Mouse (Mus musculus) embryonic facial prominence, embryonic 13.5 days (tissue): ENCODE measurements around the gene Smco2. TPM values are rescaled to one million over a fixed set of nuclear protein-coding genes. Genes with fewer than 3 reads are reported as not detected.
A peak's percentile ranks its signal among the peaks of the same experiment; 100 is the strongest.

Experiments
- ATAC-seq: fragments of 200-750 bp; cut with Nextera tagmentation; 2 replicates; pipeline ENCODE4 v1.8.0; 2017; ENCODE audit warnings: low read depth; ENCODE audit not compliant: insufficient number of reproducible peaks, insufficient read depth, low FRiP score, low TSS enrichment
- H3K27ac ChIP-seq: fragments of 300-500 bp; sonication (generic); 2 replicates; pipeline ENCODE4 v1.5.1; 2015; ENCODE audit warnings: moderate library complexity, mild to moderate bottlenecking, inconsistent platforms
- H3K27me3 ChIP-seq: fragments of 300-500 bp; sonication (generic); 2 replicates; pipeline ENCODE4 v1.6.1; 2015; ENCODE audit warnings: mild to moderate bottlenecking, inconsistent platforms
- H3K36me3 ChIP-seq: fragments of 300-500 bp; sonication (generic); 2 replicates; pipeline ENCODE4 v1.6.1; 2015; ENCODE audit warnings: mild to moderate bottlenecking, inconsistent platforms
- H3K4me1 ChIP-seq: fragments of 300-500 bp; sonication (generic); 2 replicates; pipeline ENCODE4 v1.6.1; 2015; ENCODE audit warnings: inconsistent platforms
- H3K4me2 ChIP-seq: fragments of 300-500 bp; sonication (generic); 2 replicates; pipeline ENCODE4 v1.6.1; 2015; ENCODE audit warnings: moderate library complexity, mild to moderate bottlenecking, inconsistent platforms
- H3K4me3 ChIP-seq: fragments of 300-500 bp; sonication (generic); 2 replicates; pipeline ENCODE4 v1.5.1; 2015; ENCODE audit warnings: mild to moderate bottlenecking, inconsistent platforms
- H3K9ac ChIP-seq: fragments of 300-500 bp; sonication (generic); 2 replicates; pipeline ENCODE4 v1.6.1; 2015; ENCODE audit warnings: mild to moderate bottlenecking, inconsistent platforms
- H3K9me3 ChIP-seq: fragments of 300-500 bp; sonication (generic); 2 replicates; pipeline ENCODE4 v1.6.1; 2016; ENCODE audit warnings: inconsistent platforms
- WGBS: fragments of 180-500 bp; shearing (Covaris S2); methylation state at CpG from one replicate; pipeline ENCODE4 v1.1.7; 2015; ENCODE audit warnings: mixed read lengths; 5-methylcytosine and 5-hydroxymethylcytosine counted together
- polyA plus RNA-seq: library from polyadenylated mRNA; unstranded; fragments of >200 nt; fragmentation: Nextera tagmentation; extraction: Ambion mirVana; gene quantifications from 2 replicates; pipeline ENCODE4 v1.2.1, GENCODE M21; 2015

Smco2 gene
- polyA plus RNA-seq, 1 experiment from 2014 or later = not detected

DNA sequence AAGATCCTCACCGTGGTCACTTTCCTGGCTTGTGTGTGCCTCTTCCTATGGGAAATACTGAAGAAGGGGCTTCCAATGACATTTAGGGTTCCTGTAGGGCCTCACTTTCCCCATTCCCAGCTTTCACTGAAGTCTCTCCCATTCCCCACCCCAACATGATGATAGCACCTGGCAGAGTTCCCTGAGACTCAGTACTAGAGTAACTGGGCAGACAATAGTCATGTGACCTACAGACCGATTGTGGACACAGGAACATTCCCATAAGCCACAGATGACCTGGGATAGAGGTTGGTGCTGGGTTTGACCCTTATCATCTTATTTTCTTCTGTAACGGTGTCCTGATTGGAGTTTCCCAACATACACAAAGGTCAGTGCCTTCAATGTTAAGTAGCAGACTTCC, 34.3 kb downstream of the Smco2 start:
- H3K27ac ChIP-seq = no peak overlapping the region
- peaks cover 27% of the 10 kb centered on the region for H3K4me1 ChIP-seq
- no peak overlapping the region for H3K4me2 ChIP-seq
- H3K36me3 ChIP-seq = no peaks in the 10 kb centered on the region
- no peak for ATAC-seq
- H3K9ac ChIP-seq = no peak overlapping the region
- no peaks in the 10 kb centered on the region for H3K9me3 ChIP-seq
- no peak overlapping the region for H3K4me3 ChIP-seq
- H3K27me3 ChIP-seq = no peaks in the 10 kb centered on the region
- WGBS = 89% methylated on average over 3 of the region's 3 CpGs

DNA sequence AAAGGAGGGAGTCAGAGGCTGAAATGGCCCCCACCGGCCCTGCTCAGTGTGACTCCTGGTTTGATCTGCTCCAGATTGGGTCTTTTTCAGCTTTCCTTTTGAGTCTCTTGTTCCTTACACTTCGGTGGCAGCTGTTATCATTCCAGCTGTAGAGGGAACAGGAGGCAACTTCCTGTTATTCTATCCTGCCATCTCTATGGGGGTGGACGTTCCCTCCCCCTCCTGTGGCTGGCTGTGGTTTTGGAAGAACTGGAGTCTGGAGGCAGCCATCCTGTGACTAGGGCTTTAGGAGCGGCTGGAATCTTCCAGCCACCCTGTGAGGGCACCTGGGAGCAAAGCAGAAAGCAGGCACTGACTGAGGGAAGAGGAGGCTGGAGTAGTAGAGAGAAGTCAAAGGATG, 34.9 kb downstream of the Smco2 start:
- H3K27ac ChIP-seq = no peak overlapping the region; the same call in 1 of the 2 replicates

DNA sequence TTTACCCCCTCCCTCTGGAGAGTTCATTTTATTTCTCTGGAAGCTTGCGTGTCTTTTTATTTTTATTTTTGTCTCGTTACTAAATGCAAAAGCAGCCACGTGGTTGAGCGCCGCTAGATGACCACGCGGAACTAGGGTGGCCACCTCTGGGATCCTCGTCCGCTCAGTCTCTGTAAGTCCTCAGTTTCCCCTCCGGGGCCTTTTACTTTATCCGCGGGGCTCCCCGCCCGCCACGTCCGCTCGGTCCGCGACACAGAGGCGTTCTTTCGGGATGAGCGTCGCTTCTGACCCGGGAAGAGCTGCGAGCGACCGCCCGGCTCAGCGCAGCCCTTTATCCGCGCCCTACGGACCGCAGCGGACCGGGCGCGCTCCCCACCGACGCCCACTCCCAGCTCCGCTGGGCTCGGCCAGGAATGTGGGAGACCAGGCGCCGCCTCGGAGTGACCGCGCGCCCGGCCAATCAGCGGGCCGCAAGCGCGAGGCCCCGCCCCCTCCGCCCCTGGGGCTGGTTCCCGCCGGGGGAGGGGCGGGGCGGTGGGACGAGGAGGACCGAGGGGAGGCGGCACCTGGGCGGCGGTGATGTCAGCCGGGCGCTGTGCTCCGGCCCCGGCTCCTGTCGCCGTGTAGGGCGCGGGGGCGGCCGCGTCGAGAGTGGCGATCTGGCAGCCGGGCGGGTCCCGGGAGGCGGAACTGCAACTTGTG, 38.2 kb downstream of the Smco2 start, which contains the start of gene Ppfibp1:
Gene Ppfibp1 (plus strand): TSS at position 530 of the 702 bp plus-strand sequence.
- Histone ChIP-seq H3K9me3 (no peaks in the 10 kb centered on the region), H3K36me3 (no peaks in the 10 kb centered on the region), H3K4me2 (peak within 1 kb of the TSS; percentile 77), H3K9ac (peak within 1 kb of the TSS; percentile 89), H3K4me3 (peak within 1 kb of the TSS; percentile 83), H3K27me3 (no peaks in the 10 kb centered on the region), H3K4me1 (peaks cover 53% of the 10 kb centered on the region), H3K27ac (peak within 1 kb of the TSS; percentile 74)
- ATAC-seq = peak; percentile 90
- WGBS = under 1% methylated on average over 80 of the region's 80 CpGs

More for the DNA sequence above, 34.9 kb downstream of the Smco2 start:
- Histone ChIP-seq H3K36me3 (no peaks in the 10 kb centered on the region), H3K9me3 (no peaks in the 10 kb centered on the region), H3K4me3 (no peak overlapping the region), H3K4me1 (peaks cover 32% of the 10 kb centered on the region), H3K9ac (no peak overlapping the region), H3K4me2 (no peak overlapping the region), H3K27me3 (no peaks in the 10 kb centered on the region)
- ATAC-seq = no peak
- WGBS = 19% methylated on average over 4 of the region's 4 CpGs

DNA sequence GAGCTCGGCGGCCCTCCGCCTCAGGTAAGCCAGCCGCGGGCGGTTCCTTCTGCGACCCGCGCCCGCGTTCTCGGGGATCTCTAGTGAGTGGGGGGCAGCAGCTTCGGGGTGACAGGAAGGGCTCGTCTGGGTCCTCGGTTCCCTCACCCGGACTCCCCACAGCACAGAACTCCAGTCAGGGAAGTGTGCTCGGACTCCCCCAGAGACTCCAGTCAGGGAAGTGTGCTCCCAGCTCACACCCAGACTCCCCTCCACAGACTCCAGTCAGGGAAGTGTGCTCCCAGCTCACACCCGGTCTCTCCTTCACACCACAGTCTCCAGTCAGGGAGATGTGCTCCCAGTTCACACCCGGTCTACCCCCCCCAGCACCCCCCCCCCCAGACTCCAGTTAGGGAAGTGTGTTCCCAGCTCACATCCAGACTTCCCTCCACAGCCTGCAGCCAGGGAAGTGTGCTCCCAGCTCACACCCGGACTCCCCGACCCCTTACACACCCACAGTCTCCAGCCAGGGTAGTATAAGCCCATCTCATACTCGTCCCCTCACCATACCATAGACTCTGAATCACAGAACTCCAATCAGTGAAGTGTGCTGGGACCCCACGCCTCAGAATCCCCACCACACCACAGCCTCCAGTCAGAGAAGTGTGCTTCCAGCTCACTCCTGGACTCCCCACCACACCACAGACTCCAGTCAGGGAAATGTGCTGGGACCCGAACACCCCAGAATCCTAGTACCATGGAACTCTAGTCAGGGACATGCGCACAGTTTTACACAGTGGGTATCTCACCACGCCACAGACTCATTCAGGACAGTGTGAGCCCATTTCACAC, 39.0 kb downstream of the Smco2 start:
- peaks cover 59% of the 10 kb centered on the region for H3K4me1 ChIP-seq
- 7% methylated on average over 26 of the region's 26 CpGs for WGBS
- H3K27me3 ChIP-seq = no peaks in the 10 kb centered on the region
- H3K9ac ChIP-seq = peak overlapping the region; percentile 89
- peak overlapping the region; percentile 77 for H3K4me2 ChIP-seq
- H3K9me3 ChIP-seq = no peaks in the 10 kb centered on the region
- peak overlapping the region; percentile 74 for H3K27ac ChIP-seq
- no peaks in the 10 kb centered on the region for H3K36me3 ChIP-seq
- peak; percentile 69 for ATAC-seq
- H3K4me3 ChIP-seq = peak overlapping the region; percentile 83

DNA sequence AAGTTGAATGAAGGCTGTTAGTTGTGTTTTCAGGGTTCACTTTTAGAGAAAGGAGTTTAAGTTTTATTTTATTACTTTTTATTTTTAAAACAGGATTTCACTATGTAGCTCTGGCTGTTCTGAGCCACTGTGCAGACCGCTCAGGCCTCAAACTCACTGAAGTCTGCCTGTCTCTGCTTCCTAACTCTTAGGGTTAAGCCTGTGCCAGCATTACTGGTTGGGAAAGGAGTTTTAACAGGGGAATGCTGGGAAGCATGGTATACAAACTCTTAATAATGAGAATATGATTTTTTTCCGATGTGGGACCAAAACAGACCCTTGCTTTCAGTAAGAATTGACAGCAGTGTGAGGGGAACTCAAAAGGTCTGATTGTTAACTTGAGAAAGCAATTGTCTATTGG, 40.3 kb downstream of the Smco2 start:
- H3K4me1 ChIP-seq = peaks cover 60% of the 10 kb centered on the region
- WGBS = 46% methylated on average over 2 of the region's 2 CpGs

DNA sequence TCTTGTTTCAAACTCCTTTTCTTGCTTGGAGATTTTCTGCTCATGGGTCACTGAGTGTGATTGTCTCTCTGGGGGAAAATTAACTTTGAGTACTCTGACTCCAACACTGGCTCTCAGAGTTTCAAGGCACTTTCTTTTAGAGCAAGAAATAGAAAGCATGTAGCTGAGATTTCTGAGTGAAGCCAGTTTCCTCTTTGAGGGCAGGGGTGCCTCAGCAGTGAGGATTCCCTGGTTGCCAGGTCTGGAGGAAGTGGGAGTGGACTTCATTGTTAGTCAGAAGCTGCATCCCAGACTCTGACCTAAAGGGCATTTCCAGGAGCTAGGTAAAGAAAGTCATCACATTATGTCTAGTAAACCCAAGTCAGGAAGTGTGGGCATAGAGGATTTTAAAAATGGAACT, 40.7 kb downstream of the Smco2 start:
- H3K4me2 ChIP-seq = peak overlapping the region; percentile 77
- peak overlapping the region; percentile 83 for H3K4me3 ChIP-seq
- no peaks in the 10 kb centered on the region for H3K36me3 ChIP-seq
- peaks cover 59% of the 10 kb centered on the region for H3K4me1 ChIP-seq
- no peak for ATAC-seq
- peak overlapping the region; percentile 54 for H3K9ac ChIP-seq
- H3K9me3 ChIP-seq = no peaks in the 10 kb centered on the region
- H3K27ac ChIP-seq = peak overlapping the region; percentile 13; the same call in 1 of the 2 replicates
- no peaks in the 10 kb centered on the region for H3K27me3 ChIP-seq

More for the DNA sequence above, 40.3 kb downstream of the Smco2 start:
- peak overlapping the region; percentile 54 for H3K9ac ChIP-seq
- no peaks in the 10 kb centered on the region for H3K27me3 ChIP-seq
- no peak for ATAC-seq
- peak overlapping the region; percentile 83 for H3K4me3 ChIP-seq
- no peaks in the 10 kb centered on the region for H3K36me3 ChIP-seq
- no peaks in the 10 kb centered on the region for H3K9me3 ChIP-seq
- H3K27ac ChIP-seq = peak overlapping the region; percentile 13; the same call in 1 of the 2 replicates
- peak overlapping the region; percentile 77 for H3K4me2 ChIP-seq

DNA sequence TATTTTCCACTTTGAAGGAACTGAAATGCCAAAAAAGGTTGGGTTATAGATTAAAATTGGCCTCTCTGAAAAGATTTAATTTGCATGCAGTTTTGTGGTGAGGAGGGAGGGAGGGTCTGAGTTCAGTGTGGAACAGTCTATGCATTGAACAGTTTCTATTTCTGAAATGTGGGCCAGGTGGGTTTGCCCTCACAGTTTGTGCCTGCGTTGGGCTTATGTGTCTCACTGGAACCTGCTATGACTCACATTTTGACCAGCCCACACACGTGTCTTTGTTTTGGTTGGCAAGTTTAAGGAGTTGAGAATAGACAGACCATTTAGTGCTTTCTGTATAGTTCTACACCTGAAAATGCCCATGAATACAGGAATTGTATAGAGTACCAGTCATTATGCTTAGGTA, 44.0 kb downstream of the Smco2 start:
- 39% methylated on average over 2 of the region's 2 CpGs for WGBS

DNA sequence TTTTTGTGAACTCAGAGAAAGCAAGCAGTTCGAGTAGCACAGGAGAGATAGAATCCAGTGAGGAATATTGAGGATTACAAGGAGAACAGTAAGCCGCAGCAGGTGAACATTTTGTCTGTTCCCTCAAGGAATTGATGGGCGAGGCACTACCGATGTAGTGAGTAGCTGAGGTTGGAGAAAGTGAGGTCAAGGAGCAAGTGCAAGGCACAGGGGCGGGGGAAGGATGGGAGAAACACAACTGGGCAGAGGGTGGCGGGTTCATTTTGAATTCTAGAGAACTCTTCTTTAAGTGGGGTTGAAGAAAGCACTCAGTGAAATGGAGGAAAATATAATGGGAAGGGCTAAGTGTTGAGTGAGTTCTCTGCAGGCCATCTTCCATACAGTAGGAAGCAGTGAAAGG, 48.8 kb downstream of the Smco2 start:
- H3K36me3 ChIP-seq = no peaks in the 10 kb centered on the region
- H3K27ac ChIP-seq = no peak overlapping the region
- no peaks in the 10 kb centered on the region for H3K9me3 ChIP-seq
- peaks cover 25% of the 10 kb centered on the region for H3K4me1 ChIP-seq
- no peak for ATAC-seq
- no peak overlapping the region for H3K9ac ChIP-seq
- H3K4me2 ChIP-seq = no peak overlapping the region
- no peak overlapping the region for H3K4me3 ChIP-seq
- 83% methylated on average over 6 of the region's 6 CpGs for WGBS
- no peaks in the 10 kb centered on the region for H3K27me3 ChIP-seq

More for the DNA sequence above, 44.0 kb downstream of the Smco2 start:
- H3K27me3 ChIP-seq = no peaks in the 10 kb centered on the region
- no peak overlapping the region for H3K4me3 ChIP-seq
- H3K4me1 ChIP-seq = peaks cover 59% of the 10 kb centered on the region
- H3K36me3 ChIP-seq = no peaks in the 10 kb centered on the region
- H3K27ac ChIP-seq = peak overlapping the region; percentile 56
- H3K4me2 ChIP-seq = no peak overlapping the region; the same call in 1 of the 2 replicates
- no peaks in the 10 kb centered on the region for H3K9me3 ChIP-seq
- peak; percentile 72 for ATAC-seq
- H3K9ac ChIP-seq = no peak overlapping the region

DNA sequence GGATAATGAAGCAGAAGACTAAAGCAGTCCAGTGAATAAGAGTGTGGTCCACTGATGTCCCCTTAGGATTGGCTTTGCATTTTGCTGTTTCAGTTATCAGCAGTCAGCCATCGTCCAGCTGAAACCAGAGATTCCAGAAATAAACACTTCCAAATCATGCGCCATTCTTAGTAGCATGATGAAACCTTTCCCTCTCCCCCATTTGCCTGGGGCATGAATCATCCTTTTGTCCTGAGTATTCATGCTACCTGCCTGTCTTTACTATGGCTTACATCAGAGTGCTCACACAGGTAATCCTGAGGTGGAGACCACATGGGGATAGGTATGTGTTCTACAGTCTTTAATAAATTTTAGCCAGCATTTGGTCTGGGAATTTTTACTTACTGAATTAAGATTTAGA, 49.7 kb downstream of the Smco2 start:
- Histone ChIP-seq H3K36me3 (no peaks in the 10 kb centered on the region), H3K4me3 (no peak overlapping the region), H3K9ac (no peak overlapping the region), H3K27ac (no peak overlapping the region), H3K4me1 (peaks cover 16% of the 10 kb centered on the region), H3K9me3 (no peaks in the 10 kb centered on the region), H3K27me3 (no peaks in the 10 kb centered on the region), H3K4me2 (no peak overlapping the region)
- 75% methylated on average over 2 of the region's 2 CpGs for WGBS
- no peak for ATAC-seq

DNA sequence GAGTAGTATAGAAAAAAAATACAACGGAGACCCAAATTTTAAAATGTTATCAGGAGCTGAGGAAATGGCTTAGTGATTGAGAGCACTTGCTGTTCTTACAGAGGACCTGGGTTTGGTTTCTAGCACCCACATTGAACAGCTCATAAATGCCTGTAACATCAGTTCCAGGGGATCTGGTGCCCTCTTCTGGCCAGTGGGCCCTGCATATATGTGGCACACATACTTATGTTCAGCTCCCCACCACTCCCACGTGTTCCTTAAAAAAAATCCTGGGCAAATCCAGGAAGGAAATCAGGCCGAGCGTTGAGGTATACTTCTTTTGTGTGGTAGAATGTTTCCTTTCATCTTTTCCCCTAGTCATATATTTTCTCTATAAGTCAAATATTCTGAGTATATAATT, 52.0 kb downstream of the Smco2 start:
- Histone ChIP-seq H3K4me2 (no peak overlapping the region), H3K9ac (no peak overlapping the region), H3K36me3 (no peaks in the 10 kb centered on the region), H3K9me3 (no peaks in the 10 kb centered on the region), H3K4me3 (no peak overlapping the region), H3K27ac (no peak overlapping the region), H3K27me3 (no peaks in the 10 kb centered on the region), H3K4me1 (peaks cover 26% of the 10 kb centered on the region)
- ATAC-seq = no peak
- WGBS = 93% methylated on average over 4 of the region's 4 CpGs

DNA sequence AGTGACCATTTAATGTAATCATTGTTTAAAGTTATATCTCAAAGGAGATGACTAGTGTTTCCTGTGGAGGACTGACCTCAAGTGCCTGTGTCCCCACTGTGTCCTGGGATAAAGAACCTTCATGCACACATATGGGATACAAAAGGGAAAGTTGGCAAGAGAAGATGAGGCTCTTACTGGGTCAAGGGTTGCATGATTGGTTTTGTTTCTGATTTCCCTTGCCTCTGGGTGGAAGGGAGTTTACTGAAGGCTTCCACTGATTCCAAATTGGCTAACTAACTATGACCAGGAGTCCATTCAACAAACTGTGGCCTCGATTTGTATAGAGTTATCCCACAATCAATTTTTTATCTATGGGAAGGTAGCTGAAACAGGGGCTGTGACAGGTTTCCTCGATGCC, 53.7 kb downstream of the Smco2 start:
- H3K4me1 ChIP-seq = peaks cover 19% of the 10 kb centered on the region
- H3K27ac ChIP-seq = no peak overlapping the region
- H3K4me2 ChIP-seq = no peak overlapping the region
- no peak overlapping the region for H3K9ac ChIP-seq
- H3K9me3 ChIP-seq = no peaks in the 10 kb centered on the region
- no peak for ATAC-seq
- H3K4me3 ChIP-seq = no peak overlapping the region
- 82% methylated on average over 2 of the region's 2 CpGs for WGBS
- no peaks in the 10 kb centered on the region for H3K36me3 ChIP-seq
- no peaks in the 10 kb centered on the region for H3K27me3 ChIP-seq

DNA sequence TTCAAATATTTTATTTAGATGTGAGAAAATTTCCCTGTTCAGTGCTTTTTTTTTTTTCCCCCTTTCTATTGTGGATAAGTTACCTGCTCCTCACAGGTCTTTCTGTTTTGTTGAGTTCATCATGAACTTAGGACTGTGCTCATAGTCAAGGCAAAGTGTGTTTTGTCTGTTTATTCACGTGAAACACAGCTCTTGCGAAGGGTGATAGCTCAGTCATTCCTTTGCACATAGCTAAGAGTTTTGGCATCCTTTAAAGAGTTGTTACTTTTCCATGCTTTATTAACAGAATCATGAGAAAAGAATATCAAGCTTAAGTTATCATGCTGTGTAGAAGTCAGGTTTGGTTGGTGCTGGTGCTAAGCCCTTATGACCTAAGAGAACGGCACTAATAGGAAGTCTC, 54.8 kb downstream of the Smco2 start:
- Histone ChIP-seq H3K36me3 (no peaks in the 10 kb centered on the region), H3K4me3 (no peak overlapping the region), H3K27ac (no peak overlapping the region), H3K9ac (no peak overlapping the region), H3K27me3 (no peaks in the 10 kb centered on the region), H3K4me2 (no peak overlapping the region), H3K4me1 (peaks cover 20% of the 10 kb centered on the region), H3K9me3 (no peaks in the 10 kb centered on the region)
- 84% methylated on average over 3 of the region's 3 CpGs for WGBS
- no peak for ATAC-seq
